Mouse (Mus musculus): ENCODE measurements around the gene Ptpn21.

GRCm38 (mm10) chr12:98668132-98668814 lies 68.9 kb downstream of the Ptpn21 start:
- TF ChIP-seq POLR2A (IDR thresholded peaks at IDR 0.05; ENCODE audit: control insufficient read depth, low read depth, low read length) (no peak), CTCF (IDR thresholded peaks at IDR 0.05; ENCODE audit: control insufficient read depth, insufficient read depth, insufficient replicate concordance, low read depth, low read length) (no peak)
